Mouse (Mus musculus) liver, embryonic 15.5 days (tissue): ENCODE data around the gene Unc45b. TPM values are rescaled to one million over a fixed set of nuclear protein-coding genes. Genes with fewer than 3 reads are reported as not detected.

Source experiments
- ATAC-seq: fragments of 200-750 bp; cut with Nextera tagmentation; 2 replicates; pipeline ENCODE4 v1.8.0; 2017; ENCODE audit warnings: moderate number of reproducible peaks, mild to moderate bottlenecking, moderate library complexity; ENCODE audit not compliant: insufficient read depth
- H3K27ac ChIP-seq: fragments of 300-500 bp; sonication (generic); replicated peaks from 2 replicates; pipeline ENCODE4 v1.5.1; 2015; ENCODE audit warnings: mild to moderate bottlenecking, inconsistent platforms
- H3K27me3 ChIP-seq: fragments of 300-500 bp; sonication (generic); 2 replicates; pipeline ENCODE4 v1.6.1; 2015; ENCODE audit warnings: mild to moderate bottlenecking, inconsistent platforms
- H3K36me3 ChIP-seq: fragments of 300-500 bp; sonication (generic); replicated peaks from 2 replicates; pipeline ENCODE4 v1.6.1; 2015; ENCODE audit warnings: moderate library complexity, mild to moderate bottlenecking, inconsistent platforms
- H3K4me1 ChIP-seq: fragments of 300-500 bp; sonication (generic); replicated peaks from 2 replicates; pipeline ENCODE4 v1.6.1; 2015; ENCODE audit warnings: inconsistent platforms
- H3K4me2 ChIP-seq: fragments of 300-500 bp; sonication (generic); 2 replicates; pipeline ENCODE4 v1.6.1; 2015; ENCODE audit warnings: moderate library complexity, mild to moderate bottlenecking, inconsistent platforms
- H3K4me3 ChIP-seq: fragments of 300-500 bp; sonication (generic); replicated peaks from 2 replicates; pipeline ENCODE4 v1.5.1; 2015; ENCODE audit warnings: mild to moderate bottlenecking, inconsistent platforms
- H3K9ac ChIP-seq: fragments of 300-500 bp; sonication (generic); 2 replicates; pipeline ENCODE4 v1.6.1; 2015; ENCODE audit warnings: moderate library complexity, mild to moderate bottlenecking, inconsistent platforms
- H3K9me3 ChIP-seq: fragments of 300-500 bp; sonication (generic); replicated peaks from 2 replicates; pipeline ENCODE4 v1.6.1; 2016; ENCODE audit warnings: inconsistent platforms
- WGBS: fragments of 180-500 bp; shearing (Covaris S2); methylation state at CpG from one replicate; pipeline ENCODE4 v1.1.7; 2015; ENCODE audit warnings: mixed read lengths; ENCODE audit not compliant: insufficient replicate concordance; 5-methylcytosine and 5-hydroxymethylcytosine counted together
- polyA plus RNA-seq: library from polyadenylated mRNA; unstranded; fragments of >200 nt; fragmentation: Nextera tagmentation; extraction: Ambion mirVana; gene quantifications from 2 replicates; pipeline ENCODE4 v1.2.1, GENCODE M21; 2015

Gene Unc45b
- polyA plus RNA-seq: 1.7 TPM in 2 replicates

DNA sequence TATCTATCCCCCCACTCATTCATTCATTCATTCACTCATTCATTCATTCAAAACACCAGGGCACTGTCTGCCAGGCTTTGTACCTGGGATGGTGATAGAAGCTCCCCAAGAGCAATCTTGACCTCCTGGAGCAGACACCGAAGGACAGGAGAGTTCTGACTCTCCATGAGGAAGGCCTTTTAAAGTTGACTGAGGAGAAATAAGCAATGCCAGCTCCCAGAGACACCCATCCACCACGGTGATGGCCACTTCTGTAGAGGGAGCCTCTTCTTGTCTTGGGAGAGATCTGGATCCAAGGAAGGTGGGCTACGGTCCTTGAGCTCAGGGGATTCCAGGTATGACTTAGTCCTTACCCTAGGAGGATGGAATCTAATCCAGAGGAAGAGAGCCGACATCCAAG is at the start of gene Unc45b:
Unc45b (plus strand) TSS at position 301 of the 400 bp plus-strand sequence.
- peaks cover 29% of the 10 kb centered on the region for H3K4me1 ChIP-seq
- H3K4me2 ChIP-seq: no peak within 1 kb of the TSS
- WGBS: 74% methylated on average over 4 of the region's 4 CpGs
- H3K27ac ChIP-seq: no peak within 1 kb of the TSS
- H3K9me3 ChIP-seq: no peaks in the 10 kb centered on the region
- H3K4me3 ChIP-seq: no peak within 1 kb of the TSS
- no peak within 1 kb of the TSS for H3K9ac ChIP-seq
- peaks cover 43% of the 10 kb centered on the region for H3K27me3 ChIP-seq
- no peak for ATAC-seq
- H3K36me3 ChIP-seq: peaks cover 11% of the 10 kb centered on the region; the same call in 1 of the 2 replicates

DNA sequence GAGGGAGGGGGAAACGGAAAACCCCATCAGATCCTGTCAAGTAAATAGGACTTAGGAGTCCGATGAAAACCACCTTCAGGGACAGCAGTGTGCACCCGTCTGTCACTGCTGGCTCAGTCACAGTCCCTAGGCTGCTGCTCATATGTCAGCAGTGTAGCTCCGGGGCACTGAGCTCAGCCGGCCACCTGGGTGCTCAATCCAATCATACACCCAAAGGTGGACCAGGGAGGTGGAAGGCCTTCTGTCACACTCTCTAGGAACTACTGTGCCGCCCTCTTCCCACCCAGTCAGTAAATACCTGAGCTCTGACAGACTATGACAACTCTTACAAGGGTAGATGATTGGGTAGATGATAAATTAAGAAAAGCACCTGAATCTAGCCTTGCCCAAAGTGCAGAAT is 49.6 kb upstream of the Unc45b start:
- no peak overlapping the region for H3K4me2 ChIP-seq
- 82% methylated on average over 6 of the region's 6 CpGs for WGBS
- no peak overlapping the region for H3K27ac ChIP-seq

DNA sequence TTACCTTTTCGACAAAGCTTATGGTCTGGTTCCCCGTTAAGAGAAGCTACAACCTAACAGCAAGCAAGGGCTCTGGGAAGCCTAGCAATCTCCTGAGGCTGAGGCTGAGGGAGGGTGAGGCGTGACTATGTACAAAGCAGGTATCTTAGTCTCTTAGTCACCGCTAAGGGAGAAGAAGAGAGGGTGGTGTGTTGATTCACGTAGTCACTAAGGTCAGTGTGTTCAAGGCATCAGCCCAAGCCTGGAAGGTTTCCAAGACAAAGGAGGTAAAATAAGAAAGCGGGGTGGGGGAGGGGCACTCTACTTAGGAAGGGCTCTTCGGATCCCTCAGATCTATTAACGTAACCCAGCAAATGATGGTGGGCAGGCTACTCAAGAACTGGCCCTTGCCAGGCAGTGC is 48.8 kb upstream of the Unc45b start:
- no peak for ATAC-seq
- WGBS: 78% methylated on average over 8 of the region's 8 CpGs
- Histone ChIP-seq H3K4me1 (peaks cover 76% of the 10 kb centered on the region), H3K4me2 (no peak overlapping the region), H3K4me3 (no peak overlapping the region), H3K9me3 (no peaks in the 10 kb centered on the region), H3K27ac (peak overlapping the region; percentile 78; the same call in 1 of the 2 replicates), H3K36me3 (peaks cover 16% of the 10 kb centered on the region), H3K9ac (no peak overlapping the region), H3K27me3 (no peaks in the 10 kb centered on the region)

More for the DNA sequence above, 49.6 kb upstream of the Unc45b start:
- no peaks in the 10 kb centered on the region for H3K27me3 ChIP-seq
- ATAC-seq: no peak
- peaks cover 16% of the 10 kb centered on the region for H3K36me3 ChIP-seq
- H3K4me1 ChIP-seq: peaks cover 76% of the 10 kb centered on the region
- H3K4me3 ChIP-seq: no peak overlapping the region
- H3K9ac ChIP-seq: no peak overlapping the region
- H3K9me3 ChIP-seq: no peaks in the 10 kb centered on the region

DNA sequence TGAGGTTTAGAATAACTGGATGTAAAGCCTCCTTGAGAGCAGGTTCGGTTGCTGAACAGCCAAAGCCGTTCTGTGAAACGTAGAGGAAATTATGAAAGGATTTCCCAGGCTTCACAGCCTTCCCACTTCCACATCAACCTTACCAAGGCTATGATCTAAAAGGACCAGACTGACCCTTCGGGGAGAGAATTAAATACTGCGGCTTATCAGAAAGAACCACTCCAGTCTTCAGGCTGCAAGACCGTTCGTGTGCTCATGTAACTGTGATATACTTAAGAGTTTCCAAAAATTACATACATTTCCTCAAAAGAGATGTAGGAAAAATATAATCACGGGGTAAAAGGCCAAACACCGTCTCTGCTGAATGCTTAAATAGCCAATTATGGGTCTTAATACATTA is 47.7 kb upstream of the Unc45b start:
- Histone ChIP-seq H3K27me3 (no peaks in the 10 kb centered on the region), H3K4me1 (peaks cover 75% of the 10 kb centered on the region), H3K9ac (0 out of 2 replicates have a peak overlapping the region, but pooled peaks have one; percentile 15), H3K36me3 (peaks cover 12% of the 10 kb centered on the region), H3K9me3 (no peaks in the 10 kb centered on the region), H3K27ac (peak overlapping the region; percentile 78), H3K4me2 (peak overlapping the region; percentile 38), H3K4me3 (no peak overlapping the region)
- 26% methylated on average over 9 of the region's 9 CpGs for WGBS
- peak; percentile 50; the same call in 1 of the 2 replicates for ATAC-seq

DNA sequence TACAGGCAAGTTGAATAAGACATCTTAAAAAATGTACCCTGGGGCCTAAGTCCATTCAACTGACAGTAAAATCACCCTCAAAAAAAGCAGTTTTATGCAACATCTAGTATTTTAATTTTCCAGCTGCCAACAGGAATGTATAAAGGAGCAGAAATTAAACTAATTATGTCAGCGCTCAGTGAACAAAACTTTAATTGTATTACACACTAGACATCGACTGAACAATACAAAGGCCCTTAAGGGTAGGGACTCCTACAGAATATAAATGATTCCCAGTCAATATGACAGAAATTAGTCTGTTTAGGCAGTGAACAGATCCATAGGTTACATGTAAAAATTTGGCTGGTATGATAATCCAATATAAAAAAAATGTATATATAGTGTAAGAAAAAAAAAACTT is 47.3 kb upstream of the Unc45b start:
- Histone ChIP-seq H3K4me1 (peaks cover 76% of the 10 kb centered on the region), H3K4me2 (peak overlapping the region; percentile 38), H3K27me3 (no peaks in the 10 kb centered on the region), H3K9me3 (no peaks in the 10 kb centered on the region), H3K27ac (peak overlapping the region; percentile 78), H3K36me3 (peaks cover 12% of the 10 kb centered on the region), H3K9ac (no peak overlapping the region), H3K4me3 (no peak overlapping the region)
- ATAC-seq: no peak
- WGBS: 77% methylated on average over 2 of the region's 2 CpGs

DNA sequence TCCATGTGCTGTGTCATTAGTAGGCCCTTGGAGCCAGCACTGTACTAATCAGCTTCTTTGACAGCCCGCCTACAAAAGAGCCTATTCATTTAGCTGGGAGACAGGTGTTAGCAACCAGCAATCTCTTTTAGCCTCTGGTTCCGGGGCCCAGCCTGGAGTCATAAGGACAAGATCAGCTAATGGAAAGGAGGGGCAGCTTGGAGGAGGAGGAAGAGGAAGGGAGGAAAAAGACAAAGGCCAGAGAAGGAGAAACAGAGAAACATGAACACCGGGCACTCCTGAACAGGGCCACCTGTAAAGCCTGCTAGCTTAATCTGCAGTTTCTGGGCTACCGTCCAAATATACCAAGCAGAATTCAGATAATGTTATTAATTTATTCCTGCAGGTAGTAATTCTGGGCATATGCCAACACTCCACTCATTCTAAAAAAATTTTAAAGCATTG is 46.8 kb upstream of the Unc45b start:
- ATAC-seq: peak; percentile 51
- no peak overlapping the region for H3K9ac ChIP-seq
- H3K36me3 ChIP-seq: peaks cover 12% of the 10 kb centered on the region
- H3K4me1 ChIP-seq: peaks cover 78% of the 10 kb centered on the region
- H3K4me2 ChIP-seq: peak overlapping the region; percentile 11; the same call in 1 of the 2 replicates
- no peak overlapping the region for H3K4me3 ChIP-seq
- WGBS: 38% methylated on average over 4 of the region's 4 CpGs
- peak overlapping the region; percentile 78 for H3K27ac ChIP-seq
- H3K27me3 ChIP-seq: no peaks in the 10 kb centered on the region
- no peaks in the 10 kb centered on the region for H3K9me3 ChIP-seq

- WGBS: 68% methylated on average over 10 of the region's 10 CpGs
- H3K27me3 ChIP-seq: no peaks in the 10 kb centered on the region
- H3K9ac ChIP-seq: 0 out of 2 replicates have a peak overlapping the region, but pooled peaks have one; percentile 36
- peaks cover 2% of the 10 kb centered on the region; the same call in 1 of the 2 replicates for H3K36me3 ChIP-seq
- ATAC-seq: no peak
- peak overlapping the region; percentile 64; the same call in 1 of the 2 replicates for H3K27ac ChIP-seq
- no peak overlapping the region for H3K4me3 ChIP-seq
- H3K9me3 ChIP-seq: no peaks in the 10 kb centered on the region
- peak overlapping the region; percentile 54 for H3K4me2 ChIP-seq
- H3K4me1 ChIP-seq: peaks cover 81% of the 10 kb centered on the region
These were observed 44.4 kb upstream of the Unc45b start for GRCm38 (mm10) chr11:82865957-82866356.

GRCm38 (mm10) chr11:82866850-82867564 is 43.3 kb upstream of the Unc45b start:
- no peak for ATAC-seq
- Histone ChIP-seq H3K4me3 (peak overlapping the region; percentile 14; the same call in 1 of the 2 replicates), H3K4me1 (peaks cover 77% of the 10 kb centered on the region), H3K27ac (peak overlapping the region; percentile 64), H3K4me2 (peak overlapping the region; percentile 68), H3K36me3 (no peaks in the 10 kb centered on the region), H3K27me3 (no peaks in the 10 kb centered on the region), H3K9ac (peak overlapping the region; percentile 36), H3K9me3 (no peaks in the 10 kb centered on the region)
- 26% methylated on average over 7 of the region's 7 CpGs for WGBS

- H3K9me3 ChIP-seq: no peaks in the 10 kb centered on the region
- peak overlapping the region; percentile 19; the same call in 1 of the 2 replicates for H3K9ac ChIP-seq
- no peaks in the 10 kb centered on the region for H3K27me3 ChIP-seq
- 36% methylated on average over 5 of the region's 5 CpGs for WGBS
- H3K27ac ChIP-seq: peak overlapping the region; percentile 58
- H3K4me3 ChIP-seq: peak overlapping the region; percentile 14; the same call in 1 of the 2 replicates
- H3K36me3 ChIP-seq: no peaks in the 10 kb centered on the region
- ATAC-seq: no peak
- peaks cover 68% of the 10 kb centered on the region for H3K4me1 ChIP-seq
- peak overlapping the region; percentile 68 for H3K4me2 ChIP-seq
These were observed 42.4 kb upstream of the Unc45b start for GRCm38 (mm10) chr11:82867956-82868355.

DNA sequence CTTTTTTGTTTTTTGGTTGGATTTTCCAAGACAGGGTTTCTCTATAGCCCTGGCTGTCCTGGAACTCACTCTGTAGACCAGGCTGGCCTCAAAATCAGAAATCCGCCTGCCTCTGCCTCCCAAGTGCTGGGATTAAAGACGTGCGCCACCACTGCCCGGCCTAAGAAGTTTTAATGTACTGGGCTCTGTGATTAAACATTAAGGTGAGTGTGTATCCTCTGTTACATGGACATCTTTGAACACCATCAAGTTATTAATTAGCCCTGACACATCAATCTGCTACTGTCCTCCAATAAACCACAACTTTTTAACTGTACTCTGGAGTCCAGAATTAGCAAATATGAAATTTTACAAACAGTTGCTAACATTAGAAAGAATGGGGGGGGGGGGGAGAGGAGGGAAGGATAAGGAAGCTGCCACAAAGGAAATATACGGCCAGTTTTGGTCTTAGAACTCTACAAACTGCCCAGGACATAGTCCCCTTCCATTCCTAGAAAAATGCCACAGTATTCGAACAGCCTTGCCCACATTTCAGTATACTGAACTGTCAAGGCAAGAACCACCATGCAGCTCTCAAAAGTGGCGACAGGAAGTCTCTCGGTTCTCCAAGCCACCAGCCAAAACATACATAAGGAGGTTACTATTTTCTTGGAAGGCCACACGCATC is 40.7 kb upstream of the Unc45b start:
- Histone ChIP-seq H3K4me1 (peaks cover 52% of the 10 kb centered on the region), H3K27me3 (no peaks in the 10 kb centered on the region), H3K9me3 (no peaks in the 10 kb centered on the region), H3K9ac (peak overlapping the region; percentile 99), H3K4me2 (peak overlapping the region; percentile 68), H3K27ac (peak overlapping the region; percentile 94), H3K36me3 (no peaks in the 10 kb centered on the region), H3K4me3 (peak overlapping the region; percentile 99)
- WGBS: 40% methylated on average over 9 of the region's 9 CpGs
- no peak for ATAC-seq
